Mouse (Mus musculus): ENCODE results near the gene Phldb2.

The Phldb2 gene

GRCm38 (mm10) chr16:45791286-45791685, 162.1 kb downstream of the Phldb2 start:
- DNase-seq (ENCODE audit: low read depth, low spot score) = no peak

GRCm38 (mm10) chr16:45789311-45789710, 164.1 kb downstream of the Phldb2 start:
- no peak for DNase-seq (ENCODE audit: low read depth, low spot score)

- DNase-seq (ENCODE audit: low read depth, low spot score) = no peak
Observed at GRCm38 (mm10) chr16:45787650-45788049, 165.7 kb downstream of the Phldb2 start.

- no peak for DNase-seq (ENCODE audit: low read depth, low spot score)
Observed at GRCm38 (mm10) chr16:45786639-45787038, 166.8 kb downstream of the Phldb2 start.

GRCm38 (mm10) chr16:45780001-45780400, 173.4 kb downstream of the Phldb2 start:
- DNase-seq (ENCODE audit: low read depth, low spot score) = no peak

GRCm38 (mm10) chr16:45774813-45775212, 178.6 kb downstream of the Phldb2 start:
- no peak for DNase-seq (ENCODE audit: low read depth, low spot score)

- DNase-seq (ENCODE audit: low read depth, low spot score) = no peak
Observed at GRCm38 (mm10) chr16:45770914-45771313, 182.5 kb downstream of the Phldb2 start.

GRCm38 (mm10) chr16:45767853-45768640, 185.4 kb downstream of the Phldb2 start:
- DNase-seq (ENCODE audit: low read depth, low spot score) = no peak

GRCm38 (mm10) chr16:45767434-45767833, 186.0 kb downstream of the Phldb2 start:
- no peak for DNase-seq (ENCODE audit: low read depth, low spot score)

GRCm38 (mm10) chr16:45765801-45766494, 187.4 kb downstream of the Phldb2 start:
- no peak for DNase-seq (ENCODE audit: low read depth, low spot score)

- no peak for DNase-seq (ENCODE audit: low read depth, low spot score)
Observed at GRCm38 (mm10) chr16:45765102-45765501, 188.3 kb downstream of the Phldb2 start.

GRCm38 (mm10) chr16:45762859-45763505, 190.4 kb downstream of the Phldb2 start:
- no peak for DNase-seq (ENCODE audit: low read depth, low spot score)

- no peak for DNase-seq (ENCODE audit: low read depth, low spot score)
Observed at GRCm38 (mm10) chr16:45761425-45761824, 192.0 kb downstream of the Phldb2 start.

- DNase-seq (ENCODE audit: low read depth, low spot score) = no peak
Observed at GRCm38 (mm10) chr16:45758726-45759269, 194.6 kb downstream of the Phldb2 start.

- DNase-seq (ENCODE audit: low read depth, low spot score) = no peak
Observed at GRCm38 (mm10) chr16:45757421-45758078, 195.8 kb downstream of the Phldb2 start.

- DNase-seq (ENCODE audit: low read depth, low spot score) = no peak
Observed at GRCm38 (mm10) chr16:45756855-45757254, 196.5 kb downstream of the Phldb2 start.

GRCm38 (mm10) chr16:45743591-45744144, 209.7 kb downstream of the Phldb2 start:
- DNase-seq (ENCODE audit: low read depth, low spot score) = no peak

- peak; percentile 87 for DNase-seq (ENCODE audit: low read depth, low spot score)
Observed at GRCm38 (mm10) chr16:45742615-45743476, 210.6 kb downstream of the Phldb2 start, which contains the start of gene Abhd10. Gene Abhd10 (minus strand): TSS chr16:45742955.

- DNase-seq (ENCODE audit: low read depth, low spot score) = no peak
Observed at GRCm38 (mm10) chr16:45737880-45738279, 215.5 kb downstream of the Phldb2 start.

GRCm38 (mm10) chr16:45736724-45737123, 216.7 kb downstream of the Phldb2 start:
- no peak for DNase-seq (ENCODE audit: low read depth, low spot score)
